Mouse (Mus musculus) lung, postnatal 4 days (tissue): ENCODE measurements around the gene Dlg2.
A peak's percentile ranks its signal among the peaks of the same experiment; 100 is the strongest.

Experiments
- DNase-seq, 2 experiments: peaks; one replicate each; pipeline ENCODE4 v3.0.0; 2021

The Dlg2 gene

DNA sequence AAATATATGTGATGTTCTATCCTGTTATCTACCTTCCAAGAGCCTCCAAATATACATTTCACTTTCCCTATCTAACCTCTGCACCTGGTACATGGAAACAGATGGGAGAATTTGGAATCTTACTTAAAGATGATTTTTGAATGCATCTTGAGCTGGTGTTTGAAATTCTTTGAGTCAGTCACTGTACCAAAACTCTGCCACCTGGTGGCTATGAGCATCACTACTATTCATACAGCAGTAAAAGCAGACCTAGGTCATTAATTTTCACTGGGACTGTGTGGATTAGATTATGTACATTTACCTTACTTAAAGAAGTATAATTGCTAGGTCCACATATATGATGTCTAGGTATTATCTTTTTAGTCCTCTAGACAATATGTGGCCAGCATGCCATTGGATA, 1124.8 kb downstream of the Dlg2 start:
- DNase-seq: no peak

DNA sequence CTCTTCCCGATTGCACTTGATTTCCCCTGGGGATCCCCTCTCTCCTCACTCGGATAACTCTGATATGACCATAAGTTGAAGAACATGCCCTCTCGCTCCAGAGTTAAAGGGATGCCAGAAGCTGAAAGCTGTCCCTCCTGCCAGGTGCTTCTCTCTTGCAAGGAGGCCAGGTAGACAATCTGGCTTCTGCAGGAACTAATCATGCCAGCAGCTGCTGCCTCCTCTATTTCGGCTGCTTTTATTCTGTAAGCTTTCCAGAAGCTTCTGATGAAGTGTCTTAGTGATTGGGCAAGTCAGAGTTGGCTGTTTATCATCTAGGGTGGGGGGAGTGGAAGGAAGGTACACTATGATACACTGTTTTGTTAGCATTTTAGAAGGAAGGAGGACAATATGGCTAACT, 1127.1 kb downstream of the Dlg2 start:
- DNase-seq: no peak

DNA sequence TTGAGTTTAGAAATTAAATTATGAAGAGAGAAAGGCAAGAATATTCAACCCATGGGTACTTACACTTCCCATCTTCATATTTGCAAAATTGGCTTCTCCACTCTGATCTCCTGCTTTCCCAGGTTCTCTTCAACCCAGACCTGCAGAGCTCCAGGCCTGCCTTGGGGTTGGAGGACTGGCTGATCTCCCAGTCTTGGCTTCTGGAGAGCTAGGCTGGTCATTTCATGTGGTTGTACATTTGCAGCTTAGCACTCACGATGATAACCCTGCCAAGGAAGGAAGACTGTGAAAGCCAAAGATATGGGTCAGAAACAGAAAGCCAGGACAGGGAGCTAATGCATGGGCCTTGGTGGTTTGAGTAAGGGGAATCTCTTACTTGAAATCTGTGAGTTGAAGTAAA, 1176.6 kb downstream of the Dlg2 start:
- DNase-seq: no peak

DNA sequence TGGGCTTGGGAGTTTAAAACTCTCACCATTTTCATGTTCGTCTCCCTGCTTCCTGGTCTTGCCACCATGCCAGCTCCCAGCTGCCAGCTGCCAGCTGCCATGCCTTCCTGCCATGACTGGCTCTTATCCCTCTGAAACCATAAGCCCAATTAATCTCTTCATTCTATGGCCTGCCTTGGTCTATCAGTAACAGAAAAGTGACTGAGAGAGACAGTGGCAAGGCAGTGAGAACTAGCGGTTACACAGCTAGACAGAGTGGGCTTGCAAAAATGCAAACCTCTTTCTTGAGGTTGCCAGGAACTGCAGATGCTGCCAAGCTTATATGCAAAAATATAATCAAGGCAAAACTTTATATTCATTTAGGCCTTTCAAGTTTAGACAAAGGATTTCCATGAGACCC, 1183.0 kb downstream of the Dlg2 start:
- DNase-seq: no peak

DNA sequence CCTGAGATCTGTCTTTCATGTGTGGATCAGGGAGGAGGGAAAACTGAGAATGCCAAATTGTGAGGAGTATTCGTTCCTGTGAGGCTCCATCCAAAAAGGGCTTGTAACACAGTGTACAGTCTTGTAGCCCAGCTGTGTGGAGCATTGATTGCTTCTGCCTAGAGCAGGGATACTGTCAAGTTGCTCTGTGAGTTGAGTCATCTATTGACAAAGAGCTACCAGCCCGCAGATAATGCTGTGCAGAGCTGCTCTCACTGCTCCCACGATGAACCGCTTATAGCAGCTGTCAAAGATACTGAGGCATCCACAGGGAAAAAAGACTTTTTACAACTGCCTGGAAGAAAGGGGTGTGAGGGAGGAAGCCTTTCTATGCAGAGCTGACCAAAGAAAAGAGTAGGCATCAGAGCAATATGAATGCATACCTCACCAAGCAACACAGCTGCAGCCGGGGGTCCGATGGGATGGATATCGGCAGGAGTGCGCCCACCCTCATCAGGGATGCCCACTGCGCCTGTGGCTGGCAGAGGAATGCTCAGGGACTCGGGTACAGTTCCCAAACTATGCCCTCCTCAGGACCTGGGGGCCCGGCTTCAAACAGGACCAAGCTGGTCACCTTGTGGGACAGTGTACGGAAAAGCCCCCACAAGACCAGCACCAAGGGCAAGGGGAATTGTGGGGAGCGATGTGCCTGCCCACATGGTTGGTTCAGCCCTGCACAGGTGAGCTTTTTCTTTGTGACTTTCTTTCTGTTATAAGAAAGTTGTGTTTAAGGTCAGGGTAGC, 1196.0 kb downstream of the Dlg2 start:
- peak in 1 of 2 experiments; percentile 16 for DNase-seq

DNA sequence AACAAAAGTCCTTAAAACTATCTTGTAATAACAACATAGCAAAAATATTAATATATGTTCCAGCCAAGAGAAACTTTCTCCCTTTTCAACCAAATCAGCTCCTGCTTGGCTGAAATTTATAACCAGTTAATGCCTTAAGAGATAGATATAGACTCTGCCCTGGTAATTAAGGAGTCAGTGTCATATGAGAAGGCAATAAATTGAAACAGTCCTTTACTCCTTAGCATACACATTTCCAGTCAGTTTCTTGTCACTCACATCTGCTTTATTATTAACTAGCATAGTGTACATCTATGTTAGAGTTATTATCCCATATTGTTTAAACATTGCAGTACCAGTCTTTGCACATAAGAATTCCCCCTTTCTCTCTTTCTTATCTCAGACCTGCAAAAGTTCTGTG, 1197.9 kb downstream of the Dlg2 start:
- no peak for DNase-seq

DNA sequence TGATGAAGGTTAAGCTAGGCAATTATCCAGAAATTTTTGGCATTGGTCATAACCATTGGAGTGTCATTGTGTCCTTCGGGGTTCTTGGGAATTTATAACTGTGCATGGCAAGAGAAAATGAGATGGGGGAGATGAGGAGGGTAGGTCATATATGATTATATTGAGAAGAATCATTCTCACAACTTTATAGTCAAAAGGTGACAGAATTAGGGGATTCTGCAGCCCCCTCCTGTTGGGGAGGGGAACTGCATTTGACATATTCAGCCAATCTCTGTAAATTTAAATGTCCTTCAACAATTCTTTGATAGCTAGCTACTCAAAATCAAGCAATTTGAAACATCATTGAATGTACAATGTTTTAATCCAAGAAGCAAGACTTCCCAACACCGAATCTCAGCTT, 1201.5 kb downstream of the Dlg2 start:
- DNase-seq: no peak

DNA sequence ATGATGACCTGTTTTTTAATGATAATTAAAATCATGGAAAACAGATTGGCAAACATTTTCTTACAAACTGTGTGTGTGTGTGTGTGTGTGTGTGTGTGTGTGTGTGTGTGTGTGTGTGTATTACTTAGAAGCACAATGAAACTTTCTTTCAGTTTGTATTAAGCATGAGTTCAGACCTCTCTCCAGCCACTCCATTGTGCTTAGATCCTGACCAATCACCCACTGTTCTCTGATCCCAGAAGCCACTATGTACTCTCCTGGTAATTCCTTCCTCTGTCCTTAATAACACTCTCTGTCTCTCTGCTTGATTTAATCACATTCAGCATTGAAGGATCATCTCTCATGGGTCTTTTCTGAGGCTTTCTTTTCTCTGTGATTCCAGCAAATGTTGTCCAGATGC, 1211.5 kb downstream of the Dlg2 start:
- no peak for DNase-seq

DNA sequence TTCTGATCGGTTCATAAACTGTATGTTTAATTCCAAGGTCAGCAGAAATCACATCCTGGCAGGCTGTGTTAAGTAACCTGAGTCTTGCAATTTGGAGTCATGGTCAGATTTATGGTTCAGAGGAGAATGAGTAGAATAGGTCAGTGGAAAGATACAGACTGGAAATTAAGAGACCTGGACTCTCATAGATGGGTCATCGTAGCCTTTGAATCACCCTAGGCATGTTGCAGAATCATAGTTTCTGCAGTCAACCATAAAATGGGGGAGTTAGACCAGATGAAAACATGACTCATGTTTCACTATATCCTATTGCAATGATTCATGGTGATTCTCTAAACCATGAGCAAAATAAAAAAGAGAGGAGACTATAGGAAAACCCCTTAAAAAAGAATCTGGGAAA, 1213.4 kb downstream of the Dlg2 start:
- no peak for DNase-seq

DNA sequence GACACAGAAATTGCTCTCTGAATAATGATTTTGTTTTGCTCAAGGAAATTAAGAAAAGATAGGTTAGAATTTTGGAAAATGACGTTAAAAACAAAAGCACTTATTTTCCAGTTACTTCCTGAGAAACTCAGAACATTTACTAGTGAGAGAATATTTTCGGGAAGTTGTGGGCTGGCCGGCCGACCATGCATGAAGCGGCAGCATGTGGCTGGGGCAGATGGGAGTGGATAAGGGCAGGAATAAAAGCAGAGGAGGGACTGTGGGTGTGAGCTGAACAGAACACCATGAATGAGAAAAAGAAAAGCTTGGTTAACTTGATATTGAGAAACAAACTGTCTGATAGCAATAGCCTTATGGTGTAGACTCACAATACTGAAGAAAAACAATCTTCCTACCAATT, 1233.4 kb downstream of the Dlg2 start:
- no peak for DNase-seq

DNA sequence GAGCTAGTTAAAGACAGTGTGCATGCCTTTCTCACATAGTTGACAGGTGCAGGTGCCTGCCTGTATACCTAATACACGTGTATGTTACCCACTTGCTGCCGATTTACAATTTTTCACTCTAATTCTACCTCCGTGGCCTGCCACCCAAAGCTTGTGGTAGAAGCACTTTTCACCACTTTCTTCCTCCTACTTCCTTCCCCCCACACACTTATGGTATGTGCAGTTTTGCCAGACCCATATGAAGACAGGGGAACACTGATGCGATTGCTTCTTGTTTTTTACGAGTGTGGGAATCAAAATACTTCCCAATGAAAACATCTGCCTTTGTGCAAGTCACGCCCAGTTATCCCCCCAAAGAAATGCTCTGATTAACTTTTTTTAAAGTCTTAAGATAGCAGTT, 1234.7 kb downstream of the Dlg2 start:
- no peak for DNase-seq

DNA sequence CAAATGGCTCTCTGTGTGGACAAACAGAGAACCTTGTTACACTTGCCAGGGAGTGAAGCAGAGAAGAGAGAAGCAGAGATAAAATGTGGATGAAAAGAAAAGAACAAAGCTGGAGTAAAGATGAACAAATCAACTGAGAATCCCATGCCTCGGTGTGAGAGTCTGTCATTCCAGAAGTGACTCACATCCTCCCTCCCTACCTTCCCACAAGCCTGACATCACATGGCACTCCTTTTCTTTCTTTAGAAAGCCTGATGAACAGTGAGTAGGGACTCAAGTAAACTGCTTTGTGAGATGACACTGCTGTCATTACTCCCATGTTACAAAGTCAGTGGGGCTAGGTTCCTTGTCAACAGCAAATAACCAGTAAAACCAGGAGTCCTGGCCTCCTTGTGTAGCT, 1239.3 kb downstream of the Dlg2 start:
- DNase-seq: no peak

DNA sequence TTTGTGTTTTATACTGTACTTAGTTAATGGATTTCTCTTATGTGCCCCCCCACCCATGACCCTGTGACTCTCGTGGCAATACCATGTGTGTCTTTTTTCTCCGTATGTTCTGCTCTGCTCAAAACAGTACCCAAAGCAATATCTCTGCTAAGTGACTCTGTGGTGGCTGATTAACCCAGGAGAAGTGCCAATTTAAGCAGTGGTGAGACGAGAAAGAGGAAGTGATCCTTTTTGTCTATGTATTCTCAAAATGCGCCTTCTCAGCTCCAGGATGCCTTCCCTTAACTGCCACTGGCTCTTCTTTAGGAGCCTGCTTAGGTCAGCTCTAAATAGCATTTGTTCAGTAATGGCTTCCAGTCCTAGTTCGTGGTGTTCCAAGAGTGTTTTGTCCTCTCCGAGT, 1240.2 kb downstream of the Dlg2 start:
- DNase-seq: no peak

DNA sequence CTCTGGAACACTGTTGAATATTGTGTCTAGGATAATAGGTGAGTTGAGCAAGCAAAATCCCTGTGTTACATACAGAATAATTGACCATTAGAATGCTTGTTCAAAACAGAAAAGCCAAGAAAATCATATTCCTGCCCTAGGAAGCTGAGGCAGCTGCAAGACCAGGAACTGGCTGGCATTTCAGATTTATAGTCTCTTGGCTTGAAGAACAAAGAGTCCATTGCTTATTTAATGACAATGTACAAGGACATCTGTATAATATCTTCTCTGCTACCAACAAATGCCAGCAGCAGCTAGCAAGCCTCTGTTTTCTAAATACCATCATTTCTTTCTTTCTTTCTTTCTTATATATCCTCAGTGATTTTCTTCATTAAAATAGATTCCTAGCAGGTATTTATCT, 1243.8 kb downstream of the Dlg2 start:
- DNase-seq: no peak

DNA sequence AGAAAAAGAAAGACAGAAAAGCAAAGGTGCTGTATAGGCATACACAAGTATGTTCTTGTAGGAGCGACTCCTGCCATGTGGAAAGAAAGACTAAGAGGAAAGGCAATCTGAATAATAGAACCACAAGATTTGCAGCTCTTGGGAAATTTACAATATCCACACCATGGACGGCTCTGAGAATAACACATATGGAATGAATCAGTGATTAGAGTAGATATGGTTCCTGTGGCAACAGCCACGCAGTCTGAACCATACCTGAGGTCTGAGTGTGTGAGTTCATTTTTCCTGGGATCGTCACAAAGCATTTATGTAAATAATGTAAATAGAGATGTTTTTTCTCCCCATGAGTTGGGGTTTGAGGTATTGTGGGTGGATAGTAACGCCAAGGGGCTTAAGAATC, 1247.9 kb downstream of the Dlg2 start:
- no peak for DNase-seq

DNA sequence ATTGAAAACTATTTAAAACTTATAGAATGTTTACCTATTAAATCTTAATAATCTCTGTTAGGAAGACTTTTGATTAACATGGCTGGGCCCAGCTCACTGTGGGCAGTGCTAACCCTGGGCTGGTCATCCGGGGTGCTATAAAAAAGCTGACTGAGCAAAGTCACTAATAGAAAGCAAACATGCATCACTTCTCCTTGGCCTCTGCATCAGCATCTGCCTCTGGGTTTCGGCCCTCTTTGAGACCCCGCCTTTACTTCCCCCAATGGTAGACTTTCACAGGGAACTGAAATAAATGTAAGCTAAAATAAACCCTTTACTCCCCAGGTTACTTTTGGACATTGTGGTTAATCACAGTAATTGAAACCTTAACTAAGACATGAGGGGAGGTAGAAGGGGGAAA, 1264.3 kb downstream of the Dlg2 start:
- DNase-seq: no peak

DNA sequence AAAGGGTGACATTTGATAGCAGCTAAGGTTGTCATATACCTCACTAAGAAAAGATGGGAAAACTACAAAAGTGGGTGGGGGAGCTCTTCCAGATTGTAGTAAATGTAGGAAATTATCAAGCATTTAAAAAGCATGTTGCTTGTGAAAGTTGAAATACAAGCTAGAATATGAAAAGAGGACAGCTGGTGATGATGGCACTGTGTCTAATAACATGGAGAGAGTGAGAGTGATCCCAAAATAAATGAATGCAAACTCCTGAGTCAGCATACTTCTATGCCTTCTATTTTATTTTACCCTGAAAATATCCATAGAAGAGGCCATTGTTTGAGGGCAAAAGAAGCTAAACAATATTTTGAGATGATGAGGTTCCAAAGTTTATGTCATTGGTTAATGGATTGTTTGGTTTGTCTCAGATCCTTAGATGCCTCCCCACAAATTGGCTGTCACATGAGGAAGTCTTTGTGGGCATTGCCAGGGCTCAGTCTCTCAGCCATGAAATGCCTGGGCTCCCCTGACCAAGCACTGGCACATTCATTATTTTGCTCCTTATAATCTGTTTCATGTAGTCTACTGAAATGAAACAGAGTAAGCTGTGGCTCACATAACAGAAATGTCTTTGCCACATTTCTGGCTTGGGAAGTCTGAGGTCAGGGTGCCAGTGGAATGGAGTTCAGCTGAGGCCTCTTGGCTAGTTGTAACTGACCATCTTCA, 1276.8 kb downstream of the Dlg2 start:
- no peak for DNase-seq

DNA sequence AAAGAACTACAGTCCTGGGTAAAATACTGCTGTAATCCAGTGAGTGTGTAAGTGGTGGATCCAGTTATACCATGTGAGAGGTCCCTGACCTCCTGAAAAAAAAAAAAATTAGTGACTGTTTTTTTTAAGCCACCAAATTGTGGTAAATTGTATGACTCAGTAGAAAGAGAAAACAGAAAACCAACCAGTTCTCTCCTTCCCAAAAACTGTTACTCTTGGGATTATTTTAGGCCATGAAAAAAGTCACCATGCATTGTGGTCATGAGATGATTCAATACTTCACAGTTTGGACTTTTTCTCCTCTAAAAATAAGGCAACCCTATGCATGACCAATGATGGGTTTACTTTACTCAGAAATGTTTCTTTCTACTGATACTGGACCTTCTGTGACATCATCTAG, 1291.2 kb downstream of the Dlg2 start:
- no peak for DNase-seq

DNA sequence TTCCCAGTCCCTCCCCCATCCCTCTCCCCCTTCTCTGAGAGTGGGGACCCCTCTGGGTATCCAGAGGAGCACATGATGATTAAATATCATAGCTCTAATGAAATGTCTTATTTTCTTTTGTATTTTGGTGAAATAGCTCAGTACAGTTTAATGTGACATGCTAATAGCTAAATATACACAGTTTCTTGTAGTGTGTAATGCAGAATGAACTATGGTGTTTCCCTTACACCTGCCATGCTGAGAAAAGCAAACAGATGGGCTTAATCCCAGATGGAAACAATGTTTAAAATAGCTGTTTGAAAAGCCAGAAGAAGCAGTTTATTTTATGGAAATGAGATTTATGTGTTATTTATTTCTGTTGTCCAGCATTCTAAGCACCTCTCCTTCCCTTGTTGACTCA, 1302.2 kb downstream of the Dlg2 start:
- no peak for DNase-seq

DNA sequence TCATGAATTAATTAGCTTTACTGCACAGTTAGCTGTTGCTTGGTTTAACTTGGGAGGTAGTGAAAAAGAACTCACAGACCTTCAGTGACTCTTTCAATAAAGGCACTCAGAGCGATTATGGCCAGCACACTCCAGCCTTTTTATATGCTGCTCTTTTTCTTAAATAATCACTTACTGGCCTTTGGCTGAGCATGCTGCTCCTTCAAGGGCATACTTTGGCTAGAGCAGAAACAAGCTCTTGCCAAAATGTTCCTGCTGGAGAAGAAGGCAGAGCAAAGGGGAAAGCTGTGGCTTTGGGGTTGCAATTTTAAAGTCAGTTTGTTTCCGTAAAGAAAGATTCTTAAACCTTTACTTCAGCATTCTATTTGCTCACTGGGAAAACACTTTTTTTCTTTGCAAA, 1308.1 kb downstream of the Dlg2 start:
- DNase-seq: no peak

DNA sequence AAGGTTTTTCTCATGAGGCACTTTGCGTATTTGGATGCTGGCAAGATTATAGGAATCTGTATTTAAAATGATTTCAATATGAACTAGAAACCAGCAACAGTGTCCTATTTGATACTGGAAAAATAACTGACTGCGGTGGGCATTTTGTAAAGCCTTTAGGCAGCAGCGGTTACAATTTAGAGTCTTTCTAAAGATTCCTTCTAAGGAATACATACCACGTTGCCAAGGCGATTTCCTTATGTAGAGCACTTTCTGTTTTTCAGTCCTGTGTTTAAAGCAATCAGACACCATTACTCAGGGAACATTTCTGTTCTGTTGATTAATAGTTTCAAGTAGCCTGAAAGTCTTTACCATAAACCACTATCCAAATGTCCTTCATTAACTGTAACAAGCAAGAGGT, 1309.0 kb downstream of the Dlg2 start:
- DNase-seq: no peak

DNA sequence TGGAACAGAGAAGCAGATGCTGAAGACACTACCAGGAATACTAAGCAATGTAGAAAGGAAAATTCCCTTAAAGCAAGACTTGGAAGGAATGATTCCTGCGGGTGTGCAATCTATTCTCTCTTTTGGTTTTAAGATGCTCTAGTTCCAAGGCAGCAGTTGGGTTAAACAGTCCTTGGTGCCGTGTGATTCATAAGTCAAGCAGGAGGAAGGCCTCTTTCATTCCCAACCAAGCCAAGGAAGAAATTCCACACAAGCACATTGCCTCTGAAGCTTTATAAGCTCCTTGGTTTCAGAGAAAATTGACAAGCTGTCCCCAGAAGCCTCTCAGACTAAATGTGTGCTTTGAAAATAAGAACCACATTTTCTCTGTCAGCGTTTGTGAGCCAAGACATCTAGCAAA, 1309.4 kb downstream of the Dlg2 start:
- no peak for DNase-seq

DNA sequence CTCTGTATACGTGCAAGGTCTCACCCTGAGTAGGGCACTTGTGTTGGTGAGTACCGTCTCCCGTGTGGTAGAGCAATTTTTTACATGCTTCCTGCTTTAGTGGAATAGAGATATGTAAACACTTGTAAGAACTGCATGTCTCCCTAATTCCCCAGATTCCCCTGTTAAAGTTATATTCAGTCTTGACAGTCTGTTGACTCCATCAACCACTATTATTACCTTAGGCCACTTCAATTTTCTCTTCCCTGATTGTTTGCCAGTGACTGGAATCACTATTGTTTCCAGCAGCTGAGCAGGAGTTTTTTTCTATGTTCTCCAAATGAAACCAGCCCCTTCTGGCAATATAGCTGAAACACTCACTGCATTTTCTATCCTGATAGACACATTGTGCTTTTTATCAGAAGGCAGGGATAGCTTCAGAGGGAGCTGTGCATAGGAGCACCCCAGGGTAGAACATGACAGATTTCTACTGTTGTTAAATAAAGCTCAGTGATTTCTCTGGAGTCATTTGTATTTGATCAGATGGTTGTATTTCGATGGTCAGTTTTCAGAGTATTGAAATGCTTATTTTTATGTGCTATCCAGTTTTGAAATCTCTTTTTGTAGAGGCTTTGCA, 1314.6 kb downstream of the Dlg2 start:
- no peak for DNase-seq

DNA sequence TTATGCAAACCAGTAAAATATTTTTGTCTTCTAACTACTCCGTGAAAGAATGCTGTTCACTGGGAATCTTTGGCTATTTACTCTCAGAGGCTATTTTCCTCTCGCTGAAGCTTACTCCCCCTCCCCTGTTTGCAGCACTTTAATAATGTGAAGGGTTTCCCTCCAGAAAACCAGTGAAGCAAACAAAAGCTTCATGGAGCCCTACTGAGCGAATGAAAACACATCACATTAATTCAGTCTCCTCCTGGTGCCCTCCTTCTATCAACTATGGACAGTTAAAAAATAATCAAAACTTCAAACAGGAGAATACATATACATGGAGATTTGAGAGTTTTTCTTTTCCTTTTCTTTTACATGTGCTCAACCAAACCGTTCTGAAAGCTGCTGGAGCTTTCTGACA, 1330.2 kb downstream of the Dlg2 start:
- no peak for DNase-seq
